In genomic region chr7:96545979-96546378, GRCm38 (mm10) we compare ENCODE assay signal across 16 mouse cellular contexts.
"Had no signal": no experiment of that assay in that cellular context is flagged by ENCODE, and none has a peak within 500 bp of the region (broad histone marks: within the 10 kb centered on the region; RNA-seq: fewer than 3 reads in every experiment).

No protein-coding gene starts in this region.

- H3K4me1 ChIP-seq: hindbrain, embryonic 15.5 days; liver, embryonic 13.5 days had no signal

- DNase-seq: kidney, adult 2 months; kidney, postnatal 36 days; layer of hippocampus, adult 9-11 months; layer of hippocampus, postnatal 36 days; liver, embryonic 13.5 days; lung, adult 18-20 months; midbrain, embryonic 14.5 days; retina, postnatal 1 day; right cerebral cortex, postnatal 4 days; thymus, postnatal 4 days had no signal

- H3K4me3 ChIP-seq: hindbrain, embryonic 15.5 days; kidney, embryonic 15.5 days; limb, embryonic 15.5 days; liver, embryonic 13.5 days; midbrain, embryonic 10.5 days; neural tube, embryonic 12.5 days; stomach, embryonic 15.5 days had no signal

- H3K27me3 ChIP-seq: hindbrain, embryonic 15.5 days; kidney, embryonic 15.5 days; limb, embryonic 15.5 days; liver, embryonic 13.5 days; neural tube, embryonic 12.5 days; stomach, embryonic 15.5 days had no signal

- H3K36me3 ChIP-seq: hindbrain, embryonic 15.5 days; liver, embryonic 13.5 days; neural tube, embryonic 12.5 days; stomach, embryonic 15.5 days had no signal

- H3K9ac ChIP-seq: hindbrain, embryonic 15.5 days; kidney, embryonic 15.5 days; limb, embryonic 15.5 days; liver, embryonic 13.5 days; neural tube, embryonic 12.5 days; stomach, embryonic 15.5 days had no signal

- H3K9me3 ChIP-seq: hindbrain, embryonic 15.5 days; kidney, embryonic 15.5 days; limb, embryonic 15.5 days; liver, embryonic 13.5 days; midbrain, embryonic 10.5 days; neural tube, embryonic 12.5 days; stomach, embryonic 15.5 days had no signal

- H3K27ac ChIP-seq: hindbrain, embryonic 15.5 days; kidney, embryonic 15.5 days; limb, embryonic 15.5 days; liver, embryonic 13.5 days; midbrain, embryonic 10.5 days; neural tube, embryonic 12.5 days; stomach, embryonic 15.5 days had no signal

- H3K4me2 ChIP-seq: hindbrain, embryonic 15.5 days; kidney, embryonic 15.5 days; limb, embryonic 15.5 days; liver, embryonic 13.5 days; neural tube, embryonic 12.5 days; stomach, embryonic 15.5 days had no signal
